Mouse (Mus musculus): Measurements from ENCODE around the gene Fgfr2. TPM values are rescaled to one million over a fixed set of nuclear protein-coding genes. Genes with fewer than 3 reads are reported as not detected.

The Fgfr2 gene
- total RNA-seq, 2 experiments from 2014 or later = 47.6 to 49.5 TPM

- no peak overlapping the region for H3K27ac ChIP-seq
- TF ChIP-seq CTCF (conservative IDR thresholded peaks at IDR 0.05) = no peak
- no peak for DNase-seq (ENCODE audit: low spot score in 2 of 2)
- H3K4me3 ChIP-seq = no peak overlapping the region
Measured at GRCm38 (mm10) chr7:132278658-132279057, 844.5 kb downstream of the Fgfr2 start.

- no peak for TF ChIP-seq CTCF (conservative IDR thresholded peaks at IDR 0.05)
- H3K27ac ChIP-seq = no peak overlapping the region
- DNase-seq (ENCODE audit: low spot score in 2 of 2) = no peak
- no peak overlapping the region for H3K4me3 ChIP-seq
Measured at GRCm38 (mm10) chr7:132276287-132276686, 846.9 kb downstream of the Fgfr2 start.

- Histone ChIP-seq H3K4me3 (no peak overlapping the region), H3K27ac (no peak overlapping the region)
- TF ChIP-seq CTCF (conservative IDR thresholded peaks at IDR 0.05) = no peak
- DNase-seq (ENCODE audit: low spot score in 2 of 2) = no peak
Measured at GRCm38 (mm10) chr7:132273741-132274513, 849.2 kb downstream of the Fgfr2 start.

- Histone ChIP-seq H3K4me3 (no peak overlapping the region), H3K27ac (no peak overlapping the region)
- DNase-seq (ENCODE audit: low spot score in 2 of 2) = no peak
- no peak for TF ChIP-seq CTCF (conservative IDR thresholded peaks at IDR 0.05)
Measured at GRCm38 (mm10) chr7:132272984-132273383, 850.2 kb downstream of the Fgfr2 start.

GRCm38 (mm10) chr7:132270364-132270763, 852.8 kb downstream of the Fgfr2 start:
- no peak for TF ChIP-seq CTCF (conservative IDR thresholded peaks at IDR 0.05)
- H3K4me3 ChIP-seq = no peak overlapping the region
- DNase-seq (ENCODE audit: low spot score in 2 of 2) = no peak
- H3K27ac ChIP-seq = no peak overlapping the region

GRCm38 (mm10) chr7:132269661-132270060, 853.5 kb downstream of the Fgfr2 start:
- no peak for DNase-seq (ENCODE audit: low spot score in 2 of 2)
- H3K27ac ChIP-seq = no peak overlapping the region
- no peak for TF ChIP-seq CTCF (conservative IDR thresholded peaks at IDR 0.05)
- no peak overlapping the region for H3K4me3 ChIP-seq

- TF ChIP-seq CTCF (conservative IDR thresholded peaks at IDR 0.05) = no peak
- Histone ChIP-seq H3K27ac (no peak overlapping the region), H3K4me3 (no peak overlapping the region)
- DNase-seq (ENCODE audit: low spot score in 2 of 2) = no peak
Measured at GRCm38 (mm10) chr7:132267721-132268498, 855.2 kb downstream of the Fgfr2 start.

GRCm38 (mm10) chr7:132264763-132265162, 858.4 kb downstream of the Fgfr2 start:
- no peak for TF ChIP-seq CTCF (conservative IDR thresholded peaks at IDR 0.05)
- Histone ChIP-seq H3K4me3 (no peak overlapping the region), H3K27ac (peak overlapping the region; percentile 43; the same call in 1 of the 2 replicates)
- peak in 1 of 2 experiments; percentile 34 for DNase-seq (ENCODE audit: low spot score in 2 of 2)

GRCm38 (mm10) chr7:132263186-132263585, 860.0 kb downstream of the Fgfr2 start:
- no peak for DNase-seq (ENCODE audit: low spot score in 2 of 2)
- Histone ChIP-seq H3K27ac (no peak overlapping the region), H3K4me3 (no peak overlapping the region)
- no peak for TF ChIP-seq CTCF (conservative IDR thresholded peaks at IDR 0.05)

- TF ChIP-seq CTCF (conservative IDR thresholded peaks at IDR 0.05) = no peak
- Histone ChIP-seq H3K27ac (no peak overlapping the region), H3K4me3 (no peak overlapping the region)
- no peak for DNase-seq (ENCODE audit: low spot score in 2 of 2)
Measured at GRCm38 (mm10) chr7:132262696-132263095, 860.5 kb downstream of the Fgfr2 start.

GRCm38 (mm10) chr7:132261885-132262284, 861.3 kb downstream of the Fgfr2 start:
- no peak overlapping the region for H3K27ac ChIP-seq
- TF ChIP-seq CTCF (conservative IDR thresholded peaks at IDR 0.05) = no peak
- no peak for DNase-seq (ENCODE audit: low spot score in 2 of 2)
- no peak overlapping the region for H3K4me3 ChIP-seq

- no peak for DNase-seq (ENCODE audit: low spot score in 2 of 2)
- no peak overlapping the region for H3K27ac ChIP-seq
- TF ChIP-seq CTCF (conservative IDR thresholded peaks at IDR 0.05) = no peak
- H3K4me3 ChIP-seq = no peak overlapping the region
Measured at GRCm38 (mm10) chr7:132260632-132261031, 862.5 kb downstream of the Fgfr2 start.

- peak; percentile 46 to 48 for DNase-seq (ENCODE audit: low spot score in 2 of 2)
- Histone ChIP-seq H3K27ac (0 out of 2 replicates have a peak overlapping the region, but pooled peaks have one; percentile 32), H3K4me3 (no peak overlapping the region)
- TF ChIP-seq CTCF (conservative IDR thresholded peaks at IDR 0.05) = no peak
Measured at GRCm38 (mm10) chr7:132258817-132259216, 864.3 kb downstream of the Fgfr2 start.
